Mouse (Mus musculus): ENCODE results near the gene Serpinb6a. TPM values are rescaled to one million over a fixed set of nuclear protein-coding genes. Genes with fewer than 3 reads are reported as not detected.
A peak's percentile ranks its signal among the peaks of the same experiment; 100 is the strongest.

The Serpinb6a gene
- 214 and 236 TPM in 2 replicates for total RNA-seq (2021)
- long read RNA-seq, experiment 1, transcript Serpinb6a-202 (7 exons, 1,547 nt), result major isoform, 97 of 224 reads
- long read RNA-seq, experiment 1, partial matches to known transcripts, result 79 of 224 reads
- long read RNA-seq, experiment 1, other reads (novel, unspliced or antisense), result 44 of 224 reads
- long read RNA-seq, experiment 2, transcript Serpinb6a-202 (7 exons, 1,547 nt), result major isoform, 55 of 125 reads
- long read RNA-seq, experiment 2, partial matches to known transcripts, result 44 of 125 reads
- long read RNA-seq, experiment 2, other reads (novel, unspliced or antisense), result 23 of 125 reads

- peak; percentile 96 for DNase-seq
Measured at GRCm38 (mm10) chr13:34002058-34003006, at the start of gene Serpinb6a, which contains the start of gene Ripk1. Gene Serpinb6a, minus strand, starts transcription at chr13:34002794. Gene Ripk1, plus strand, starts transcription at chr13:34002363.

- DNase-seq, result no peak
Measured at GRCm38 (mm10) chr13:34051692-34052091, 49.1 kb upstream of the Serpinb6a start.

- DNase-seq, result peak; percentile 37
Measured at GRCm38 (mm10) chr13:34050479-34050878, 47.9 kb upstream of the Serpinb6a start.

- no peak for DNase-seq
Measured at GRCm38 (mm10) chr13:34047526-34047925, 44.9 kb upstream of the Serpinb6a start.

- peak; percentile 88 for DNase-seq
Measured at GRCm38 (mm10) chr13:34046421-34047012, 43.9 kb upstream of the Serpinb6a start.

- no peak for DNase-seq
Measured at GRCm38 (mm10) chr13:34045511-34046249, 43.1 kb upstream of the Serpinb6a start.

- DNase-seq, result no peak
Measured at GRCm38 (mm10) chr13:34043716-34044393, 41.3 kb upstream of the Serpinb6a start.

GRCm38 (mm10) chr13:34040091-34040490, 37.5 kb upstream of the Serpinb6a start:
- no peak for DNase-seq

- no peak for DNase-seq
Measured at GRCm38 (mm10) chr13:34038901-34039341, 36.3 kb upstream of the Serpinb6a start.

GRCm38 (mm10) chr13:34038056-34038432, 35.5 kb upstream of the Serpinb6a start:
- no peak for DNase-seq

GRCm38 (mm10) chr13:34037172-34038055, 34.8 kb upstream of the Serpinb6a start, which contains the start of gene Bphl:
Gene Bphl, plus strand, starts transcription at chr13:34037597.
- peak; percentile 96 for DNase-seq

- no peak for DNase-seq
Measured at GRCm38 (mm10) chr13:34036726-34037125, 34.1 kb upstream of the Serpinb6a start.

- DNase-seq, result no peak
Measured at GRCm38 (mm10) chr13:34035424-34035823, 32.8 kb upstream of the Serpinb6a start.

- no peak for DNase-seq
Measured at GRCm38 (mm10) chr13:34032041-34032440, 29.4 kb upstream of the Serpinb6a start.

- DNase-seq, result no peak
Measured at GRCm38 (mm10) chr13:34021998-34022397, 19.4 kb upstream of the Serpinb6a start.

- DNase-seq, result no peak
Measured at GRCm38 (mm10) chr13:34018521-34018920, 15.9 kb upstream of the Serpinb6a start.

- DNase-seq, result no peak
Measured at GRCm38 (mm10) chr13:34016927-34017569, 14.5 kb upstream of the Serpinb6a start.

- DNase-seq, result no peak
Measured at GRCm38 (mm10) chr13:34007234-34007633, 4.6 kb upstream of the Serpinb6a start.

GRCm38 (mm10) chr13:34003058-34003457, 464 bp upstream of the Serpinb6a start:
- no peak for DNase-seq

- peak; percentile 85 for DNase-seq
Measured at GRCm38 (mm10) chr13:33995197-33995596, 7.4 kb downstream of the Serpinb6a start.

Measured in adrenal gland, postnatal 14 days (tissue).